Mouse (Mus musculus): ENCODE results near the gene Gp5.

Gp5 gene

GRCm38 (mm10) chr16:30275558-30276340 lies 34.8 kb downstream of the Gp5 start:
- DNase-seq = no peak

DNA sequence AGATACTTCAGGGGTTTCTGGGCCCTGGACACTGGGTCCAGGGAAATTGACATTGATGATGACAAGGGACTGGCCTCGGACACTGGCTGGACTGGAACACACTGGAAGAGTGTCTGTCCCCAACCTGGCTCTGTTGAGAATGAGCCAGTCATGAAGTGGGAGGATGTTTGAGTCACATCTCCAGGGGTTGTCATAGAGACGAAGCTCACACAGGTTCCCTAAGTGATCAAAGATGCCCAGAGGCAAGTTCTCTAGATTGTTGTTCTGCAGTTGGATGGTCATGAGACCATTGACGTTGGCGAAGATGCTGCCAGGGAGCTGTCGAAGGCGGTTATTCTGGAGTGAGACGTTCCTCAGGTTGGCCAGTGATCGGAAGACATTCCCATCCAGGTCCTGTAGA lies 37.5 kb downstream of the Gp5 start:
- no peak for DNase-seq

GRCm38 (mm10) chr16:30271941-30272595 lies 38.5 kb downstream of the Gp5 start:
- DNase-seq = no peak

DNA sequence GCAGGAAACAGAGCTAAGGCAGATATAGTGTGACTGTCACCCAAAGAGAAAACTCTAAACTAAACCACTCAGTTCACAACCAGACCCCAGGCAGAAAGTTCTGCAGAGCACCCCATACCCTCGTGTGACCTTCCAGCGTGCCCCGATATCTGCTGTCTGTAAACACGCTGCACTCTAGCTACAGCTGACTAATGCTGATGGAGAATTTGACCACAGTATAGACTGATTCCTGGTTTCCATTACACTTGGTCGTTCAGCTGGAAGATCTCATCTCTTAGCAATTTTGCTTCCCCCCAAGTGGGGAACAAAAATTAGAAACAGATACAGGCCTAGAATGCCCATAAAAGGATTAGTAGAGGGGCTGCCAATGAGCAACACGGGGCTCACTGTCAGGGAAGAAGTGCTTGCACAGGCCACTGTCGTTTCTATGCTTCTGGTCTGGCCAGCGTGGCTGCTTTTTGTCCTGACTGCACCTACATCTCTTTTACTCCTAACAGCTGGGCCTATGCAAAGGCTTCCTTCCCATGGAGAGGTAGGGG lies 39.3 kb downstream of the Gp5 start:
- no peak for DNase-seq

GRCm38 (mm10) chr16:30267359-30267758 lies 43.2 kb downstream of the Gp5 start, which contains the start of gene Cpn2:
Gene Cpn2 (minus strand): TSS chr16:30267499.
- DNase-seq = no peak

DNA sequence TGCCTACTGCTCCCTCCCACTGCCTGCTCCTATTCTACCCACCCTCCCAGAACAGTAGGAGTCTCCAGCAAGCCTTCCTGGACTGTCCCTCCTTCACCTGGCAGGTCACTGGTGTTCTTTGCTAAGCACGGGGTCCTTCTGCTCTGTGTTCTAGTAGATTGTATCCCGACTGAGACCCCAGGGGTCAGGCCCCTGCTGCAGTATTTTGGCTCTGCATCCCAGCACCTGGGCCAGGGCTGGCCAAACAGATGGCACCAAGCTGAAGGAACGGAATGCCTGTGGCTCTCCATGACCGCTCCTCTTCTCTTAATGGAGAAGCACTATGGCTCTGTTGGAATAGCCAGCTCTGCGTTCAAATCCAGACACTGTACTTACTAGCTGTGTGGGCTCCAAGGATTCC lies 44.0 kb downstream of the Gp5 start:
- DNase-seq = no peak

DNA sequence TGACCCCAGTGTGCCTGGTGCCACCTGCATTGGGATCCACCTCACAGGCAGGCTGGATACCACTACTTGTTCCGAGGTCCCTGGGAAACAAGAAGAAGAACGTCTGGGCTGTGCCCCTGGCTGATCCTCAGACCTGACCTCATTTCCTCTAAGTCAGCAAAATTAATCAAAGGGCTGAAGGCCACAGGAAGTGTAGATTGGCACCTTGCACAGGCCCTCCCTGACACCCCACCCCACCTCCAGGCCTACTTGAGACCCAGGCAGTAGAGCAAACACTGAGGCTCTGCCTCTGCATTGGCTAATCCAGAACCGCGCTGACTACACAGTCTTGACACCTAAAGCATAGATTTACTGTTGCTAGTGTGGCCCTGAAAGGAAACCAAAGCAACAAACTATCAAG lies 45.0 kb downstream of the Gp5 start:
- DNase-seq = no peak

DNA sequence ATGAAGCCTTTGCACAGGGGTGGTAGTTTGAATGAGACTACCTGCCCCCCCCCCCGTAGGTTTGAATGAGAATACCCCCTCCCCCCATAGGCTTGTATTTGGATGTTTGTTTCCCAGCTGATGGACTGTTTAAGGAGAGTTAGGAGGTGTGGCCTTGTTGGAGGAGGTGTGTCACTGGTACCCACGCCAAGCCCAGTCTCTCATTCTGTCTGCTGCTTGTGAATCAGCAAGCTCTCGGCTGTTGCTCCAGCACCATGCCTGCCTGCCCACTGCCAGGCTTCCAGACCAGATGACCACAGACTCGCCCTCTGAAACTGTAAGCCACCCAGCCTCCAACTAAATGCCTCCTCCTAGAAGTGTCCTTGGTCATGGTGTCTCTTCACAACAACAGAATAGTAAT lies 47.4 kb downstream of the Gp5 start:
- no peak for DNase-seq

GRCm38 (mm10) chr16:30262664-30263063 lies 47.9 kb downstream of the Gp5 start:
- DNase-seq = peak; percentile 85

- no peak for DNase-seq
Measured at GRCm38 (mm10) chr16:30262157-30262556, 48.4 kb downstream of the Gp5 start.

- no peak for DNase-seq
Measured at GRCm38 (mm10) chr16:30261341-30261740, 49.2 kb downstream of the Gp5 start.

DNA sequence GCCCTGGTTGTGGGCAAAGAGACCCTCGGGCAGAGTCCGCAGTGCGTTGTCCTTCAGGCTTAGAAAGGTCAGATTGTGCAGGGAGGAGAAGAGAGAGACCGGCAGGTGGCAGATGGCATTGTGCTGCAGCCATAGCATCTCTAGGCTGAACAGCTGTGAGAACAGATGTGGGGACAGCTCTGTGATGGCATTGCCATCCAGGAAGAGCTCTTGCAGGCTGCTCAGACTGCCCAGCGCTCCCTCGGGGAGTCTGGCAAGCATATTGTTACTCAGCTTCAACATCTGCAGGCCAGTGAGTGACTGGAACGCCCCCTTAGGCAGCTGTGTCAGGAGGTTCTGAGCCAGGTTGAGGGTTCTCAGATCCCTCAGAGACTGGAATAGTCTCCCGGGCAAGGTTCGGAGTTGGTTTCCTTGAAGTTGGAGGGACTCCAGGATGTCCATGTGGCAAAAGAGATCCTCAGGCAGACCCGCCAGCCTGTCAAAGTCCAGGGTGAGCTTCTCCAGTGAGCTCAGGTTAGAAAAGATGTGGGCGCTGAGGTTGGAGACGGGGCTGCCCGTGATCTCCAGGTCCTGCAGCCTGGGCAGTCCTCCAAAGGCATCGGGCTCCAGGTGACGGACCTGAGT lies 50.5 kb downstream of the Gp5 start:
- no peak for DNase-seq

DNA sequence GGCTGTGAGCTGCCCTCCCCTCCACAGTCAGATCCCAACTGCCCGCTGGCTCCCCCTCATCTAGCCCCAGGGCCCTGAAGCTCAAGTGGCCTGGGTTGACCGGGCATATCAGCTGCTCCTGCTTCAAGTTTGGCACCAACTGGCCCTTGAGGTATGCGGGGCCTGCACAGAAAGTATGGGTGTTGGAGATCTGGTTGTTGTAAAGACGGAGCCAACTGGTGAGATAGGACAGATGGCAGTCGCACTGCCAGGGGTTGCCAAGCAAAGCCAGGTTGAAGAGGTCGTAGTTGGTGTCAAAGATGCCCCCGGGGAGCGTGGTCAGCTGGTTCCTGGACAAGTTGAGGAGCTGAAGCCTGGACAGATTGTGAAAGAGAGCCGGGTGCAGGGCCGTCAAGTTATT lies 51.1 kb downstream of the Gp5 start:
- DNase-seq = no peak

DNA sequence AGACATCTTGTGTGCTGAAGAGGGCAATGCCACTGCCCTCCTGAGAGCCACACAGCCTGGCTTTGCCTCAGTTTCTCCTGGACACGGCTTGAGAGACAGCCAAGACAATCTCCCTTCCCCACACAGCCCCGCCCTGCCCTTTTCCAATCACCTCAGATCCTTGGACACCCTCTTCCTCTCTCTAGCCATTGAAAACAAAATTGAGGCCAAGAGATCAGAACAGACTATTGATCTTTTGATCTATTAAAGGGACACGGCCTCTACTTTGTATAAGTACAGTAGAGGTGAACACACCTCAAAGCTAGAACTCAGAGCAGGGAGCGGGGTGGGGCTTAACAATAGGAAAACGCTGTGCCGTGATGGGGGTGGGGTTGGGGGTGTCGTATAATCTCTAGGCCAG lies 52.1 kb downstream of the Gp5 start:
- no peak for DNase-seq

DNA sequence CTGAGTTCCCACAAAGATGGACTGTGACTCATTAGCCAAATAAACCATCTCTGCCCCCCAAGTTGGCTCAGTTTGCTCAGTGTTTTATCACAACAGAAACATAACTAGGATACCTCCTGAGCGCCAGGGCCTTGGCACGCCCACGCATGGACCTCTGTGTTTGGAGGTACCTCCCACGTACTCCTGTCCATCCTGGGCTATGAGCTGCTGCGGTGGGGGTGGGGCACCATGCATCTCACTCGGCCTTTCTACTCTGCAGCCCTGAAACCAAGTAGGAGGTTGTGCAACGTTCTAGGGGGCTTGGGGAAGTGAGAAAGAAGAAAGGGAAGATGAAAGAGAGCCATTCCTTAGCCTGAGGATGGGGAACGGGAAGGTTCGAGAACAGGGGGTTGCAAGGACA lies 52.9 kb downstream of the Gp5 start:
- DNase-seq = no peak

Data from kidney, postnatal 10 days (tissue).